Mouse (Mus musculus) thymus, adult 2 months (tissue): ENCODE measurements at regions not wholly inside any gene's neighbourhood (a gene's known extent, or its start where the extent isn't known, plus 50 kb on each side); places are given as distances from the start of the nearest gene placed in this dataset.

Experiments used
- DNase-seq: peaks from one replicate; pipeline ENCODE4 v3.0.0; 2021
- H3K27ac ChIP-seq: fragments of 200-500 bp; 2 replicates; pipeline ENCODE4 v1.5.1; 2012; ENCODE audit warnings: low read length, control low read depth; ENCODE audit not compliant: control insufficient read depth, insufficient read depth
- H3K27me3 ChIP-seq: fragments of 200-500 bp; 2 replicates; pipeline ENCODE4 v1.6.1; 2012; ENCODE audit warnings: mild to moderate bottlenecking, low read length, moderate library complexity, mixed read lengths; ENCODE audit not compliant: control insufficient read depth, insufficient read depth
- H3K36me3 ChIP-seq: fragments of 200-500 bp; 2 replicates; pipeline ENCODE4 v1.6.1; 2012; ENCODE audit warnings: mild to moderate bottlenecking, low read length, moderate library complexity; ENCODE audit not compliant: control insufficient read depth, insufficient read depth
- H3K4me1 ChIP-seq: fragments of 200-500 bp; replicated peaks from 2 replicates; pipeline ENCODE4 v1.6.1; 2012; ENCODE audit warnings: low read length; ENCODE audit not compliant: control insufficient read depth, insufficient read depth
- H3K4me3 ChIP-seq: fragments of 200-500 bp; 2 replicates; pipeline ENCODE4 v1.5.1; 2012; ENCODE audit warnings: mild to moderate bottlenecking, low read length, control low read depth, moderate library complexity; ENCODE audit not compliant: control insufficient read depth, insufficient read depth
- CTCF ChIP-seq: fragments of 200-500 bp; IDR thresholded peaks from 2 replicates; pipeline ENCODE4 v1.5.1; 2012; ENCODE audit warnings: mild to moderate bottlenecking, control low read depth, low read length, moderate library complexity, borderline replicate concordance; ENCODE audit not compliant: control insufficient read depth, poor library complexity, insufficient read depth; ENCODE audit errors: extremely low read depth
- POLR2A ChIP-seq: fragments of 200-500 bp; IDR thresholded peaks from 2 replicates; pipeline ENCODE4 v1.6.1; 2012; ENCODE audit warnings: mild to moderate bottlenecking, low read length, control low read depth, moderate library complexity; ENCODE audit not compliant: control insufficient read depth, poor library complexity, insufficient read depth; ENCODE audit errors: extremely low read depth
- WGBS: fragments of 180-500 bp; shearing (Covaris S2); methylation state at CpG from one replicate; pipeline ENCODE4 v1.1.7; 2018; 5-methylcytosine and 5-hydroxymethylcytosine counted together

DNA sequence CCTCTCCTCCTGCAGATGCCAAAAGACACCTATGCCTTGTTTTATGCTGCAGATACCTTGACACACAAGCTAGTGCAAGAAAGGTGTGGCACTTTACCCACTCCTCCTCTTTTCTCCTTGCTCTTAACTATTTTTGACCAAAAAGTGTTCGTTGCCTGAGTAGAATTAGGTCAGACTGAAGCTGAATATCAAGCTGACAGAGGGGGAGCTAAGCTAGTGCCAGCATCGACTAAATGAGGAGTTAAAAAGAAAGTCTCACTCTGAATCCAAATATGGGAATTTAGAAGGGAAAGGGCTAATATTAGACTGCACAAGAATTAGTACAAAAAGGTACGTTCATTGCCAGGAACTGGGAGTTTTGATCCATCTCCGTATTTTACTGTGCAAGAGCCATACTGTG is 241.2 kb downstream of the Cog6 start:
- WGBS = 88% methylated on average over 4 of the region's 4 CpGs
- H3K36me3 ChIP-seq = no peaks in the 10 kb centered on the region
- no peaks in the 10 kb centered on the region for H3K4me1 ChIP-seq
- no peak overlapping the region for H3K27ac ChIP-seq
- TF ChIP-seq POLR2A (no peak), CTCF (no peak)
- no peak for DNase-seq
- no peaks in the 10 kb centered on the region for H3K27me3 ChIP-seq
- H3K4me3 ChIP-seq = no peak overlapping the region

DNA sequence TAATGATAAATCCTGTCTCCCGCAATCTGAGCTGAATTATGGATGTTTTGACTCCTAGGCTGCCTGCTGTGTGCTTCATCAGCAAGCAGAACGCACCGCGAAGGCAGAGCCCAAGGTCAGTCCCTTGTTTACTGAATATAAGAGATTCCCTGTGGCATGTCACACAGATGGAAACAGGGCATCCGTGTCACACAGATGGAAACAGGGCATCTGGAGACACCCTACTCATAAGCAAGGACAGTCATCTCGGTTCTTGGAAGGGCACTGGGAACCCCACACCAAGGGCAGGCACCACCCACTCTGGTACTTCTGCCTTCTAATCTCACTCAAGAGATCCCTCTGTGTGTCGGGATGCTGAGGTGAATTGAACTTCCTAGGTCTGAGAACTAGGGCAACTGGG is 241.9 kb downstream of the Cog6 start:
- Histone ChIP-seq H3K27ac (no peak overlapping the region), H3K4me3 (no peak overlapping the region), H3K36me3 (no peaks in the 10 kb centered on the region), H3K27me3 (no peaks in the 10 kb centered on the region), H3K4me1 (no peaks in the 10 kb centered on the region)
- TF ChIP-seq POLR2A (no peak), CTCF (no peak)
- DNase-seq = no peak
- WGBS = 91% methylated on average over 7 of the region's 7 CpGs

GRCm38 (mm10) chr3:52774734-52775133 is 242.3 kb downstream of the Cog6 start:
- TF ChIP-seq POLR2A (no peak), CTCF (no peak)
- no peak overlapping the region for H3K4me3 ChIP-seq
- no peak overlapping the region for H3K27ac ChIP-seq
- H3K36me3 ChIP-seq = no peaks in the 10 kb centered on the region
- DNase-seq = no peak
- 94% methylated on average over 6 of the region's 6 CpGs for WGBS
- H3K4me1 ChIP-seq = no peaks in the 10 kb centered on the region
- no peaks in the 10 kb centered on the region for H3K27me3 ChIP-seq

DNA sequence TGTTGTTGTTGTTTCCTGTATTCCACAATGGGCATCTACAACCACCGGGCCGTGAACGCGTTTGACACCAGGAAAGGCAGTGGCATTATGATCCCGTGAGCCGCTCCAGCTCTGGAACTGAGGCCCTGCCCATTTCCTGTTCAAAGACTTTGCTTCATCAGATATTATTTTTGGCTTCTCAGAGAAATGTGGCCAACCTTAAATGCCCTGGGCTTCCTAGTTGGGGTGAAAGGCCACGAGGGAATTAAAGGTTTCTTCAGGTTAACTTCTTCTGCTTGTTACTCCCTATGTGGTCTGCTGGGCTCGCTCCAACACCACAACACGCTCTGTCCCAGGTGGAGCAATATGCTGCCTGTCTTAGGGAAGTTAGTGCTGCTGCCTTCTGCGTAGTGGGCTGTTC is 249.8 kb downstream of the Cog6 start:
- Histone ChIP-seq H3K4me1 (no peaks in the 10 kb centered on the region), H3K4me3 (no peak overlapping the region), H3K27me3 (no peaks in the 10 kb centered on the region), H3K36me3 (no peaks in the 10 kb centered on the region), H3K27ac (no peak overlapping the region)
- WGBS = 29% methylated on average over 10 of the region's 10 CpGs
- TF ChIP-seq CTCF (no peak), POLR2A (no peak)
- DNase-seq = no peak

- no peak for DNase-seq
- Histone ChIP-seq H3K4me1 (no peaks in the 10 kb centered on the region), H3K36me3 (no peaks in the 10 kb centered on the region), H3K27ac (no peak overlapping the region), H3K4me3 (no peak overlapping the region), H3K27me3 (no peaks in the 10 kb centered on the region)
- WGBS = 81% methylated on average over 5 of the region's 5 CpGs
- TF ChIP-seq CTCF (no peak), POLR2A (no peak)
Measured at GRCm38 (mm10) chr3:52766841-52767240, 250.2 kb downstream of the Cog6 start.

DNA sequence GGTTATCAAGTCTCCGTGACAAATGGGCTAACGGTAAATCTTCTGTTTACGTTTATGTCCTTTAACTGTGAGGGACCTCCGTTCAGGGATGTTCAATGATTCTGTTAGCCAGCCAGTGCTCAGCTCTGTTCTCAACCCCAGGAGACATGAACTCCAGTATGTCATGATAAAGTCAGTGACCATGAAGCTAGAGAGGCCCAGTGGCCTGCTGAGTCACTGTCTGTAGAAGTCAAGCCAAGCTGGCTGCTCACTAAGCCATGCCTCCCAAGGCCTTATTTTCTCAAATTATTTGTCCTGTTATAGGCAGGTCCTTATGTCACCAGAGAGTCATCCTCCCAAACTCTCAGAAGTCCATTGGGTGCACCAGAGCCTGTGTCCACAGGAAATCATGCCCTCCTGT is 252.9 kb downstream of the Cog6 start:
- Histone ChIP-seq H3K36me3 (no peaks in the 10 kb centered on the region), H3K4me1 (no peaks in the 10 kb centered on the region), H3K27ac (no peak overlapping the region), H3K4me3 (no peak overlapping the region), H3K27me3 (no peaks in the 10 kb centered on the region)
- no peak for DNase-seq
- 94% methylated on average over 4 of the region's 4 CpGs for WGBS
- TF ChIP-seq POLR2A (no peak), CTCF (no peak)

- H3K36me3 ChIP-seq = no peaks in the 10 kb centered on the region
- H3K4me3 ChIP-seq = no peak overlapping the region
- WGBS = 90% methylated on average over 5 of the region's 5 CpGs
- no peaks in the 10 kb centered on the region for H3K27me3 ChIP-seq
- no peak for DNase-seq
- no peaks in the 10 kb centered on the region for H3K4me1 ChIP-seq
- no peak overlapping the region for H3K27ac ChIP-seq
- TF ChIP-seq POLR2A (no peak), CTCF (no peak)
Measured at GRCm38 (mm10) chr3:52763660-52764059, 253.4 kb downstream of the Cog6 start.
